Mouse (Mus musculus) spleen, adult 18-20 months (tissue): ENCODE data around the gene Vps18.
A peak's percentile ranks its signal among the peaks of the same experiment; 100 is the strongest.

Experiments used
- DNase-seq, 2 experiments: peaks; one replicate each; pipeline ENCODE4 v3.0.0; 2022; ENCODE audit warnings: mixed read lengths in 2 of 2

Vps18 gene

DNA sequence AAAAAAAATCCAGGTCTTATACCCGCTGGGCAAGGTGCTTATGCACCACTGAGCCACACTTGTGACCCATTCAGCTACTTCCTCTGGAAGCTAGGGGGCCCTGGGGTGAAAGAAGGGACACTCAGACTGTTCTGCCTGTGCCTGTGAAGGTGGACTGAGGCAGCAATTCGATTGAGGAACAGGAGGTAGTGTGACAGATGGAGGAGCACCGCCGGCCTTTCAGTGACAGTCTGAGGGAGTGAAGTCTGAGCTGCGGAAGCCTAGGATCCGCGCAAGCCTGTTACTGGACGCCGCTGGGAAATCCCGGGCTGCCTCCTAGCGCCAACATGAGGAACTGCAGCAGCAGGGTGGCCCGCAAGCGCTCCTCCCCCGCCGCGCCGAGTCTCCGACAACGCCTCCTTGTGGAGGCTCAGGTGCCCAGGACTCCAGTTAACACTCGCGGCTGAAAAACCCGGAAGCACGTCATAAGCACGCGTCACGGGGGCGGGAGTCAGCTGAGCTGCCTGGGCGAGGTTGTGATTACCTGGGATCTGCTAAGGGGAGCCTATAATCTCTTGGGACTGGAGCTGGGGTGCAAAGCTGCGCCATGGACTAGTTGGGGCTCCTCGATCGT is at the start of gene Vps18:
TSS of gene Vps18 (plus strand) at position 471 of the 613 bp plus-strand sequence.
- peak; percentile 94 to 96 for DNase-seq

DNA sequence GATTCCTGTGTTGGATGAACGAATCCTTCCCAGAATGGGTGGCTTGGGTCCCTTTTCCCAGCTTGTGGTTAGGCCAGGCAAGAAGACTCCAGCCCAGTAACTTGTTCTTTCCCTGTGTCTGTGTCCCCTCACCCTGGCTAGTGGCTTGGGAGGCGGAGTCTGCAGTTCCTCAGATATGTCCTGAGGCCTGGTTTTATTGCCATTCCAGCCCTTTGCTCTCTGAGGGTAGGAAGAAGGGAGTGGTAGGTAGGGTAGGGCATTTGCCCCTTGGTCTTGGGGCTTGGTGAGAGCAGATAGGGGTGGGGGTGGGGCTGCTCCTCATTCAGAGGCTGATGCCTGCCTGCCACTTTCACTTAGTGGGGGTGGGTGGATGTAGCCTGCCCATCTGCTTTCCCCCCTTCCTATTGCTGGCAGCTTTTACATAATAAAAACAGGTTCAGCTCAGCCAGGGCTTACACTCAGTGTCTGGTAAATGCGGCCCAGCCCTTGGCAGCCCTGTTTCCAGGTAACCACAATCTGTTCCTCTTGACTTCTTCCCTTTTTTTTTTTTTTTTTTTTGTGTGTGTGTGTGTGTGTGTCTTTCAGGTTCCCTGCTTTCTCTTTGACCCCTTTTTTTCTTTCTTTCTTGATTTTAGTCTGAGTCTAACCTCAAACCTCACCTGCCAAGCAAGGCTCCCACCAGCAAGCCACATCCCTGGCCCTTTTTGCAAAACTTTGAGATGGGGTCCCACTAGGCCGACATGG is 48.3 kb upstream of the Vps18 start:
- DNase-seq: no peak

DNA sequence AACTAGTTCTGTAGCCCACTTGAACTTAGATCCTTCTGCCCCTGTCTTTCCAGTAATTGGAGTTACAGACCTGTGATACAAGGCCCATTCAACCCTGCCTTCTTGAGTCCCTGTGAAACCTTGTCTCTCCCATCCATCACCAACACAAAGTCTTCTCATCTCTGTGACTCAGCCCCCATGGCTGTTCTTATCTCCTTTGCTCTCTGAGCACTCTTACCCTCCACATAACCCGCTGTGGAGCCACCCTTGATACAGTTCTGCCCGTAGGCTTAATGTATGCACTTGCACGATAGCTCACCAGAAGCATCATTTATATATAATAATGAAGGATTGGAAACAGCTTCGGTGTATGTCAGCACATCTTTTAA is 47.7 kb upstream of the Vps18 start:
- DNase-seq: no peak

DNA sequence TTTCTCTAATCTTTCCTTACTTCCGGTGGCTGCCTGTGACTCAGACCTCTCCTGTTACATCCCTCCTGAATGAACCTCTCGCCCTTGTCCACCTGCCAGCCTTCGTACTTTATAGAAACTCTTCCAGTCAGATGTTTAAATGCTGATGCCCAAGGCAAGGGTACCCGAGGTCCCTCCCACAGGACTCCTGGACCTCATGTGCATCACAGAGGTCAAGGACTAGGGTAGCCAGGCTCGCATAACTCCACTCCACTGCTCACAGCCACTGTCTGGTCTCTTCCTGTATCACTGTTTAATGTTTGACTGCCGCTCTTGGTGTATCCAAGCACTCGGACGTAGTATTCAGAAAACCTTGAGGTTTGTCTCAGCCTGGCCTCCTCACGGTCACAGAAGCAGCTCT is 46.0 kb upstream of the Vps18 start:
- no peak for DNase-seq

DNA sequence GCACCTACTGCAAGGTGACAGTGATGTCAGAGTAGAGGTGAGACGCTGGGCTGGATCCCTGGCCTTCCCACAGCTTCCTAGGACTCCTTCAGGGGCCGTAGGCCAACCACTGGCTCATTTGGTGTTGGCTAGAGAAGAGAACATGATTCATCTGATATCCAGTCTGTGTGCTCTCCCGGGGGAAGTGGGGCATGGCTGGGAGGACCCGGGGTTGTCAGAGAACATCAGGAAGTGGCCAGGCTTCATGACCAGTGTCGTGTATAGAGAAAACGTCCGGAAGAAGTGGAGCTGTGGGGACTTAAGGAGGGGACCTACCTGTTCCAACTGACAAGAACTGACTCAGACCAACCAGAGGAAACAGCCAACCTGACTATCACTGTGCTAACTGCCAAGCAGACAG is 43.3 kb upstream of the Vps18 start:
- no peak for DNase-seq

- no peak for DNase-seq
Observed at GRCm38 (mm10) chr2:119247904-119248303, 40.6 kb upstream of the Vps18 start.

GRCm38 (mm10) chr2:119249592-119250061 is 38.9 kb upstream of the Vps18 start:
- DNase-seq: no peak

DNA sequence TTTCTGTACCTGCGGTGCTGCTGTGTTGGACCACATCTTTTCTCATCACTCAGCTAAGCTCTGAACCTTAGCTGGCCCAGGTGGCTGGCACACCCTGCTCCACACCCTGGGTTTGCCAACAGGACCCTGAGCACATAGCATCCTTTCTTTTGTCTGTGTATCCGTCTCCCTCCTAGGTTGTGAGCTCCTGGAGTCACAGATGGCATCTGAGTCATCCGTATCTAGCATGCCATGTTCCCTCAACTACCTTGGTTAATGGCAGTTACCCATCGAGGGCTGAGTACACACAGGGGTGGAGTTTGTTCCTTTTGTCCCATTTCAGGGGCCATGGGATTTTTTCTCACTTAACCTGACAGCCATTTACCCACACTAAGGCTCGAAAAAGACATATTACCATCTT is 38.2 kb upstream of the Vps18 start:
- DNase-seq: no peak

- peak; percentile 57 to 84 for DNase-seq
Observed at GRCm38 (mm10) chr2:119250826-119251478, 37.6 kb upstream of the Vps18 start.

DNA sequence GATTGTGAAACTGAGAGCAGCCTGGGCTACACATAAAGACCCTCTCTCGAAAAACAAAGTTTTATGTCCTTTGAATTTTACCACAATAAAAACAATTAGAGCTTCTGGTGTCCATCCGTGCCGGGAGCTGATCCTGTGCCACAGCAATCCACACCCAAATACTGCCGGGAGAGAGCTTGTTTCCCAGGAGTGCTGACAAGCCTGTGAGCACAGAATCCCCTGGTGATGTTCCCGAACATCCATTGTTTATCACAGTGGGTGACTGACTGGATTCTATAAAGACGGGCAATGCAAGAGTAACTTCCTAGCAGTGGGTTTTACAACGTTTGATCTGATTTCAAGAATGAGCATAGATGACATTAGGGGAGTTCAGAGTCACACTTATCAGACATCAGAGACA is 33.6 kb upstream of the Vps18 start:
- no peak for DNase-seq

GRCm38 (mm10) chr2:119260518-119260917 is 28.0 kb upstream of the Vps18 start:
- DNase-seq: no peak

DNA sequence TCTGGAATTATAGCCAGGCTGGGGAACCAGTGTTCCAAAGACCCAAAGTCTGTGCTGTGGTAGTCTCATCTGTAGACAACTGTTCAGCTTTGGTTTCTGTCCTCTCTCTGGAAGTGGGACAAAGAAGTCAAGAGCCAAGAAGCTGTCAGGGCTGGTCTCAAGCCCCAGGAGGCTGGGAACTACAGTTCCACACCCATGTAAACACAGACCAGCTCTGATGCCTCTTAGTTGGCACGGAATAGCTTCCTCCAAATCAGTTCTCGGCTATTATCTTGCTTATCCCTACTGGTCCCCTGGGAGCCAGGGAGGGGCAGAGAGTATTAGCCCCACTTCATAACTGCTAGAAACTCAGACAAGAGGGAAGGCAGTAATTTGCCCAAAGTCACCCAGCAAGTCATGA is 27.2 kb upstream of the Vps18 start:
- no peak for DNase-seq

- DNase-seq: no peak
Observed at GRCm38 (mm10) chr2:119262978-119263377, 25.6 kb upstream of the Vps18 start.

DNA sequence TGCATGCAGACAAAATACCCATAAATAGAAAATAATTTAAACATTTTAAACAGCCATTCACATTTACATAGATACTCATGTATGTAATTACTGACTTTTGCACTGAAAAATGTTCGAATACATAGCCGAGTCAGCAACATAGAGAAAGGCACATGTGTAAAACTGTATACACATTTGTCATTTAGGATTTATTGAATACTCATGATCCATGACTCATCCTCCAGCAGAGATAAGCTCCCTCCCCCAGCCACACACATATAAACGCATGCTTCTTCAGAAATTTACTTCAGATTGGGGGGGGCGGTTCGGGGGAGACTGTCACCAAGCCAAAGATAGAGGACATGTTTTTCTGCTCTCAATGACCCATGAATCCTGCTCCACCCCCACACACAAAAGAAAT is 24.7 kb upstream of the Vps18 start:
- DNase-seq: no peak

GRCm38 (mm10) chr2:119270286-119270642 is 18.3 kb upstream of the Vps18 start:
- DNase-seq: no peak

DNA sequence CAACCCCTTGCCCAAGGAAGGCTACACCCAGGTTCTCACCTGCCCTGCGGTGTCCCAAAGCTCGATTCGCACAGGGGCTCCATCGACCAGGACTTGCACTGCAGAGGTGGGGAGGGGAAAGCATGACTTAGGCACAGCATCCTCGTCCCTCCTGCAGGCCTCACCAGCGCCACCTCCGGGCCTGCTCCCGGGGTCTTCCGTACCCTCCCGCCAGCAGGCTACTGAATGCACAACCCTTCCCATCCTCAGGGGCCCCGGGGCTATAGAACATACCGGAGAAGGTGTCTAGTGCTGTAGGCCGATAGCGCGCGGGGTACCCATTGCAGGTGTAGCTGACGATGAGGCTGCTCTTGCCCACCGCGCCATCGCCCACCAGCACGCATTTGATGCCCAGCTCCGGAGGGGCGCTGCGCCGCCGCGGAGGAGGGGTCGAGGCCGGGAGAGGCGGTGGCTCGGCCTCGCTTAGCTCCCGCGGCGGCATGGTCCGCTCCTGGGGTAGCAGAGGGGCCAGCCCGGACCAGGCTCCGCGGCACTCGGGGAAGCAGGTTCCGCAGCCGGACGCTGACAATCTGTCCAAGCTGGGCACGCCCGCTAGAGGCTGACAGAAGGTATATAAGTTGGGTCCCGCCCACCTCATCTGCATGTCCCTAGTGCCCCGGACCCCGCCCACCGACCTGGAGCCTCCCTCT is 17.8 kb upstream of the Vps18 start, which contains the start of gene Rhov:
TSS of gene Rhov (minus strand) at position 630 of the 689 bp plus-strand sequence.
- DNase-seq: peak; percentile 51 to 64

DNA sequence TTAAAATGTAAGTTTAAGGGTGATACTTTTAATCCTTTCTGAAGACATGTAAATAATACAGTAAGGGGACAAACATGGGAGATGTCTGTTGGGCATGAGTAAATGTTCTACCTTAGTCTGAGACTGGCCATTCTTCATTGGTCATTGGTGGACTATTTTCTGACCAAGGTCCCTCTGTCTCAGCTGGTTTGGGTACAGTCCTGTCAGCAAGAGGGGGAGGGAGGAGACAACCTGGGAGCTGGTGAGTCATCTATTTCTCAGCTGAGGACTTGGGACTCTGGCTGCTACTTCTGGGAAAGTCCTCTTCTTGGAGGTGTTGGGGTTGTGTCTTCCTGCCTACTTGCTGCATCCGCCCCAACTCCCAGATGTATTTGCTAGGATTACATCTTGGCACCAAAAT is 14.4 kb upstream of the Vps18 start:
- no peak for DNase-seq

DNA sequence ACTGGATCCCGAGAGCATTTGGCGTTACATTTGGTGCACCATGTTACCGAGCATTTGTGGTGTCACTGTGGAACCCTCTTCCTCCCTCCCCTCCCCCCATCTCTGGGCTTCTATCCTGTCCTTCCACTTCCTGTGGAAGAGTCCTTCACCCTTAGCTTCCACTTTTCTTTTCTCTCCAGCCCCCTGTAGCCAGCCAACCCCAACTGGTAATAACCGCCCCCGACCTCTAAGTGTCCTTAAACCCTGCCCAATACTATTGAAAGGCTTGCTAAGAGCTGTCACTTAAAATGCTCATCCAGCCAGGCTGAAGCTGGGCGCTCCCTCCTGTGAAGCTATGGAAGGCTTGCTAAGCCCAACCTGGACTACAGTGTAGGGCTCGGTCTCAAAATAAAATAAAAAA is 11.6 kb upstream of the Vps18 start:
- no peak for DNase-seq

GRCm38 (mm10) chr2:119277810-119278209 is 10.7 kb upstream of the Vps18 start:
- no peak for DNase-seq

- no peak for DNase-seq
Observed at GRCm38 (mm10) chr2:119281899-119282565, 6.5 kb upstream of the Vps18 start.

DNA sequence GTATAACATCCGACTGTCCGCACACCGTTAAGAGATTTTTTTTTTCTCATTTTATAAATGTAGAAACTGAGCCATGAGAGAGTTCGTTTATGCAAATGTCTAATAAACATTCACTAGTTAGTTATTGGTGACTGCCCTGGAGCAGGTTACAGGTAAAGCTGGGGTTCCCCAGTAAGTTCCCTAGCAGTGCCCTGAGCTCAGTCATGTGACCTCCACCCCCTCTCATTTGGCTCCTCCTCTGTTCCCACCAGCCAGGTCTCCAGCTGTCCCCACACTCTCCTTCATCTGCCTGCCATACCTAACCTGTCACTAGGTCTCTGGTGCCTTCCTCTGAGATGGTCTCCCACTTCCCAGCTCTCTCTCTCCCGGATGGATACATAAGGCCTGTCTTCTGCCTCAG is 1.2 kb upstream of the Vps18 start:
- DNase-seq: no peak

GRCm38 (mm10) chr2:119289014-119289416 is 475 bp downstream of the Vps18 start:
- DNase-seq: peak in 1 of 2 experiments; percentile 37

- DNase-seq: no peak
Observed at GRCm38 (mm10) chr2:119292281-119292680, 3.7 kb downstream of the Vps18 start.
